Mouse (Mus musculus): ENCODE results near the gene Prkar1b.

Prkar1b gene

GRCm38 (mm10) chr5:139146476-139147075, 3.2 kb downstream of the Prkar1b start:
- no peak for DNase-seq (ENCODE audit: low spot score)

- DNase-seq (ENCODE audit: low spot score): no peak
These were observed 4.1 kb downstream of the Prkar1b start for GRCm38 (mm10) chr5:139145726-139146125.

- DNase-seq (ENCODE audit: low spot score): no peak
These were observed 5.9 kb downstream of the Prkar1b start for GRCm38 (mm10) chr5:139143890-139144289.

- no peak for DNase-seq (ENCODE audit: low spot score)
These were observed 8.5 kb downstream of the Prkar1b start for GRCm38 (mm10) chr5:139141326-139141725.

- no peak for DNase-seq (ENCODE audit: low spot score)
These were observed 9.2 kb downstream of the Prkar1b start for GRCm38 (mm10) chr5:139140589-139140988.

- no peak for DNase-seq (ENCODE audit: low spot score)
These were observed 10.8 kb downstream of the Prkar1b start for GRCm38 (mm10) chr5:139138926-139139472.

- peak; percentile 71 for DNase-seq (ENCODE audit: low spot score)
These were observed 11.4 kb downstream of the Prkar1b start for GRCm38 (mm10) chr5:139138261-139138925.

- no peak for DNase-seq (ENCODE audit: low spot score)
These were observed 12.6 kb downstream of the Prkar1b start for GRCm38 (mm10) chr5:139137176-139137575.

- DNase-seq (ENCODE audit: low spot score): no peak
These were observed 13.5 kb downstream of the Prkar1b start for GRCm38 (mm10) chr5:139136341-139136740.

GRCm38 (mm10) chr5:139134501-139134900, 15.3 kb downstream of the Prkar1b start:
- DNase-seq (ENCODE audit: low spot score): no peak

- DNase-seq (ENCODE audit: low spot score): no peak
These were observed 19.4 kb downstream of the Prkar1b start for GRCm38 (mm10) chr5:139130351-139130750.

GRCm38 (mm10) chr5:139129572-139130151, 20.1 kb downstream of the Prkar1b start:
- DNase-seq (ENCODE audit: low spot score): no peak

- DNase-seq (ENCODE audit: low spot score): no peak
These were observed 20.7 kb downstream of the Prkar1b start for GRCm38 (mm10) chr5:139129078-139129477.

- no peak for DNase-seq (ENCODE audit: low spot score)
These were observed 21.2 kb downstream of the Prkar1b start for GRCm38 (mm10) chr5:139128476-139129065.

- no peak for DNase-seq (ENCODE audit: low spot score)
These were observed 24.1 kb downstream of the Prkar1b start for GRCm38 (mm10) chr5:139125717-139126116.

GRCm38 (mm10) chr5:139118961-139119276, 30.9 kb downstream of the Prkar1b start:
- DNase-seq (ENCODE audit: low spot score): no peak

GRCm38 (mm10) chr5:139118139-139118960, 31.5 kb downstream of the Prkar1b start:
- no peak for DNase-seq (ENCODE audit: low spot score)

- DNase-seq (ENCODE audit: low spot score): no peak
These were observed 34.3 kb downstream of the Prkar1b start for GRCm38 (mm10) chr5:139115507-139115906.

- no peak for DNase-seq (ENCODE audit: low spot score)
These were observed 34.9 kb downstream of the Prkar1b start for GRCm38 (mm10) chr5:139114876-139115275.

- no peak for DNase-seq (ENCODE audit: low spot score)
These were observed 37.4 kb downstream of the Prkar1b start for GRCm38 (mm10) chr5:139112418-139112817.

- no peak for DNase-seq (ENCODE audit: low spot score)
These were observed 37.8 kb downstream of the Prkar1b start for GRCm38 (mm10) chr5:139111991-139112390.

Measured in layer of hippocampus, adult 9-10 months (tissue).